Mouse (Mus musculus) gastrocnemius, postnatal 4 days (tissue): ENCODE data around the gene Tpr. TPM values are rescaled to one million over a fixed set of nuclear protein-coding genes. Genes with fewer than 3 reads are reported as not detected.

Source experiments
- DNase-seq, 2 experiments: peaks; one replicate each; pipeline ENCODE4 v3.0.0; 2021 to 2022; ENCODE audit warnings: low spot score in 2 of 2, mixed read lengths in 2 of 2
- total RNA-seq, 2 experiments: library from RNA; stranded (reverse); gene quantifications; 2 replicates each; pipeline ENCODE4 v1.2.3; 2021

The Tpr gene
- total RNA-seq, 2 experiments from 2014 or later = 124 to 130 TPM

DNA sequence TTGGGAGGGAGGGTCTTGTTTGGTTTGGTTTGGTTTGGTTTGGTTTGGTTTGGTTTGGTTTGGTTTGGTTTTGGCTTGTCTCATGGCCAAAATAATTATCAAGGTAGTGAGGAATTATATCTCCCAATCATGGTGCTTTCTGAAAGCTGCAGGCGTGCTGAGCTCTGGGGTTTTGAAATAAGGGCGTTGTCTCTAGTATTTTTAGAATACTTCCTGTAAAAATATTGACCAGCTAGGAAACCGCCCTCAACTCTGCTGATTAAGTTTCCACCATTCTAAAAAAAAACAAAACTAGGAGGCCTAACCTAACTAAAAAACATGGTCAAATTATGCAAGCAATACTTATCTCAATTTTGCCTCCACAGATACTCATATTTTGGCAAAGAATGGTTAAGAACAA is 67.0 kb downstream of the Tpr start:
- DNase-seq = no peak

DNA sequence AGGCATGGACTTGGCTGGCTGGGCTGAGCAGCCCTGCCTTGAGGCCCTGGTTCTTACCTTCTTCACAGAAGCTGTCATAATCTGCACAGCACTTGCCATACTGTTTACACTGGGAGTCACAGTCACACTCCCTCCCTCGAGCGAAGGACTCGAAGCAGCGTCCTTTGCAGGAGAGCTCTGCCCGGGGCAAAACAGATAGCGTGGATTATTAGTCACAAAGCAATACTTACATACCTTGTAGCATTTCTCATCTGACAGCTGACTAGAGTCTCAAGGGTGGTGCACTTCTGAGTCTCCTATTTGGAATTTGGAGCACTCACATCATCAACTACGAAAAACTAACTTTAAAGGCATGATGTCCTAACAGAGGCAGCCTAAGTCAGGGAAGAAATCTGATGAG is 68.0 kb downstream of the Tpr start:
- no peak for DNase-seq

DNA sequence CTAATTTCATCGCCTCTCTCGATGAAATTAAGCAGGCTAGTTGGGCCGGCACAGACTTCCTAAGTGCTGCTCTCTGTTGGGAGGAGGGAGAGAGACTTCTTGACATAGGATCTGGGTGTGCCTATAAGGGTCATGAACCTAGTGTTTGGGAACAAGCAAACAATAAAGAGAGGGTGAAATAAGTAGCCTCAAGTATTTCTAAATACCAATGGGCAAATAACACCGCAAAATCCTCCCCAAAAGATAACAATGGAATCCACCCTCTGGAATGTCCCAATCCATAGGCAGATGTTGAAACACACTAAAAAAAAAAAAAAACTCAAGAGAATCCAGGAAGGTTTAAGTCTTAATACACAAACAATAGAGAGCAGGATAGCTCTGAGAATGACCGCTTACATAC is 70.4 kb downstream of the Tpr start:
- no peak for DNase-seq

DNA sequence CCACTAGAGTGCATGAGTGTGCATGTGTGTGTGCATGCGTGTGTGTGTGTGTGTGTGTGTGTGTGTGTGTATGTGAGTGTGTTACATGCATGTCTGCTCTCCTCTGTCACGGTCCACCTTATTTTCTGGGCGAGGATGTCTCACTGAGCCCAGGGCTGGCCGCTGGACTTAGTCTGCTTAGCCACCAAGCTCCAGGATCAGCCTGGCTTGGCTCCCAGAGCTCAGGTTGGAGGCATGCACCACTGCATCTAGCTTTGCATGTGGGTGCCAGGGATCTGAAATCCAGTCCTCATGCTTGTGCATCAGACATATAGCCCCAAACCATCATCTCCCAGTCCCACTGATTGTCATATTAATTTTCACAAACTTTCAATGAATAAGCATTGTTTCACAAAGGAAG is 71.1 kb downstream of the Tpr start:
- DNase-seq = no peak

DNA sequence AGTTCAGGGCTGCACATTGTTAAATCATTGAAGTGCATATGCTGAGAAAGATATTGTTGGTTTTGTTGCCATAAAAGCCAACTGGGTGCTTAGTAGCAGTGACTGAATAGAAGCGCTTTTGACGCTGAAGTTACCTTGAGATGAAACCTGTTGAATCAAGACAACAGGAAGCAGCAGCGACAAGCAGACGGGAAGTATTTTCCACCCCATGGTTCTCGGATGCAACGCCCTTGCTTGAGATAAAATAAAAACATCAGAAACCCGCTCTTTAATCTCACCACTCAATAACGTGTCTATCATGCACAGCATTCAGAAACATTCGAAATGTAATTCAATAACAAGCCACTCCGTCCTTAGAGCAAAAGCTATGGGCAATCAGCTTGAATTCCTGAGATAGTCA is 72.7 kb downstream of the Tpr start:
- DNase-seq = no peak

DNA sequence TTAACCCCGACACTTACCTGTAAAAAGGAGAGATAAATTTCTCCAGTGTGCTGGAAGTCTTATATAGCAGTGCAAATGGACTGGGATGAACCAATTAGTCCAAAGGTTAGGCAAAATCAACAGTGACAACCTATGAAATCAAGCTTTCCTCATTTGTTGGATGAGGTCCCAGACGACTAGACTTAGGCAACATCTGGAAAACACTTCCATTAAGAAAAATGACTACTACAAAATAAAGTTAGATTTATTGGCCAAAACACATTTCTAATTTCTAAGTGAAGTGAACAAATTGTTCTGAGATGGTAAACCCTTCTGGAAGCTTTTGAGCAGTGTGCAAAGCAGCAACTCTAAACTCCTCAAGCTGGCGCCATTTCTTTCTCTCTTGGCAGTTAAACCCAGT is 73.5 kb downstream of the Tpr start, which contains the start of gene Prg4:
Gene Prg4, minus strand, starts transcription at position 34 of the 400 bp plus-strand sequence.
- no peak for DNase-seq

DNA sequence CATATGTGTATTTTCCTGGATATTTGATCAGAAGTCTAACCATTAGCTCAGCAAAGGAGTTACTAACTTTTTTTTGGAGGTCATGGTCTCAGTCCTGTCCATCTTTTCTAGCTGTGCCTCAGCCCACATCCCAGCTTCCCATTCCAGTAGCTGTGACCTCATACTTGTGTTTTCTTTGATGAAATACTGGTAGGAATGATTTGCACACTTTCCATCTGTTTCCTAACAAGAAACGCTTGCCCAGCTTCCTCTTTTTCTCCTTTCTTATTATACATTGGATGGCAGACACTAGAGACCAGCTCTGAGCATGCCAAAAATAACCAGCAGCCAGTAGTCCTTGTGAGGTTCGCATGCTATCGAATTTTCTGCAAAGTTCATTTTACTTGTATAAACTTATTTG is 77.4 kb downstream of the Tpr start:
- DNase-seq = no peak

DNA sequence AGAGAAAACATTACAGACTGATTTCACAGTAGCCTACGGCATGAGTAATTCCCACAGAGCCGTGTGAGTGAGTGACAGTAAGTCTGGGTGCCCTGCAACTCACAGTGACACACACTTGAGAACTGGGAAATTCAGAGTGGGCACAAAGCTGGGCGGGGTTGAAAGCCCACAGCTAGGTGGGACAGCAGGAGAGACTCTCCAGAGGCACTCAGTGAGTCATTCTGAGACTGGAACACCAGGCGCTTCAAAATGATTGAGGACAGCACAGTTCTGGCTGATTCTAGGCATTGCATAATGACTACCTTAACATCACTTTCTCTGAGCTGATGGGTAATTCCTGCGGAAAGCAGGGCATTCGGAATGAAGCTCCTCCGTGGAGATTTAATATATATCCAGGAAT is 79.9 kb downstream of the Tpr start:
- DNase-seq = no peak

DNA sequence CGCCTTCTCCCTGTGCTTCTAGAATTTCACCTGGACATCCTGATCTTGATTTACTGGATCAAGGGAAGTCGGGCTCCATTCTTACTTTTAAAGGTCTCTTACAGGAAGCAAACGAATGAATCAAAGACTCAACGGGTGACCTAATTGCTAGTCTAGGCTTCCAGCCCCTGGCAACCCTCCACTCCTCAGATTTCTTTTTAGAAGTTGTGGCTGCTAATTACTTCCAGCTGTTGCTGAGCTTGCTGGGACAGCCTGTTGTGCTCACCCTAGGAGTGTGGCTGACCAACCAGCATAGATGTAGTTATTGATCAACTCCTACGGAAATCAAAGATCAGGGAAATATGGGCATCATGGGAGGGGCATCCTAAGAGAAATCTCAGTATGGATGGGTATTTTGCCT is 88.0 kb downstream of the Tpr start:
- DNase-seq = peak in 1 of 2 experiments; percentile 69

DNA sequence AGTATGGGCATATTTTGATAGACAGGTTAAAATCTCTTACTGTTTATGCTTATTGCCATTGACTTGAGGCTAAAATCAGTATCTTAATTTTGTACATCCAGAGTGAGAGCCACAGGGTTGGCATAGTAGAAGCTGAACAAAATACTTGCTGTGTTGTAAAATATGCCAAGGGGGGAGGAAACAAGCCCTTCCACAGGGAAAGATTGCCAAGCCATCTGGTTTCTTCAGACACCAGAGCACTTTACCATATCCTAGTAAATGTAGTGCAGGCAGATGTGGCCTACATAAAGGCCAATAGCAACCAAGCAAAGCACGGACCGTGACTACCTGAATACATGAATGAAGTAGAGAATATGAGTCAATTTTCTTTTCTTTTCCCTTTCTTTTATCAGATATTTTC is 96.5 kb downstream of the Tpr start:
- no peak for DNase-seq

DNA sequence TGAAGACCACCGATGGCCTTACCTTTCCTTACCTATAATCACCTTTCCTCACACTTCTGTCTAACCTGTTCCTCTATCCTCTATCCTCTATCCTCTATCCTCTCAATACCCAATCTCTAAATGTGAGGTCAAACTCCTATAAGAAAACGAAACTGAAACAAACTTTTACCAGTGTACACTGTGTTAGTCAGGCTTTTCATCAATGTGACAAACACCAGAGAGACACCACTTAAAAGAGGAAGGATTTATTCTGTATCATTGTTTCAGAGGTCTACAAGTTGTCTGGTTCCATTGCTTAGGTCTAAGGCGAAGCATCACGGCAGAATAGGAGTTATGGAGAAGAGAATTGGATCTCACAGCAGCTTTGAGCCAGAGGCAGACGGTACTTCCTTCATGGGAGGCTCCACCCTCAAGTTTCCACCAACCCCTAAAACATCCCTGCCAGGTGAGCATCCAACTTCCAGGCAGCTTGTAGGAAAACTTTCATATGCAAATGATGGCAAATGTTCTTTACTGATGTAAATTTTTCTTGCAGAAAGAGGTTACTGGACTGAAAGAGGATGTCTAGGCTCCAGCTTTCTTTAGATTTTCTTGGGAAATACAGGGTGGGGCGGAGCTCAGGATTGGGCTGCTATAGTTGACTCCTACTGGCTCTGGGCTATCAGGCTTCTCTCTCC is 104.1 kb downstream of the Tpr start:
- DNase-seq = no peak

DNA sequence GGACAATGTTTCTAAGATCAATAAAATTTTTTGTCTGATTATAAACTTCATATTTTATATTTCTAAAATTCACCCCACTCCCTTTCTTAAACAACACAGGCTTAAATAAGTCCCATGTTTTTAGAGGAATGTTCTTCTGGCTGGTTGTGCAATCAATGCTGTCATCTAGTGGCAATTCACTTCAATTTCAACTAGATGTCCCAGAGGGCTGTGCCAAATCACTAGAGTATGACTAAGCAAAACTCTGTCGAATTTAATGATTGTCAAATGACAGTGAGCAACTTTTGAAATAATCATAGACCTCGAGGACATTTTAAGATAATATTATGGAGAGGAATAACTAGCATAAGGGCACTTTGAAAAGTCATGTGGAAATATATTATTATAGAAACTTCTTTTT is 105.1 kb downstream of the Tpr start:
- no peak for DNase-seq

DNA sequence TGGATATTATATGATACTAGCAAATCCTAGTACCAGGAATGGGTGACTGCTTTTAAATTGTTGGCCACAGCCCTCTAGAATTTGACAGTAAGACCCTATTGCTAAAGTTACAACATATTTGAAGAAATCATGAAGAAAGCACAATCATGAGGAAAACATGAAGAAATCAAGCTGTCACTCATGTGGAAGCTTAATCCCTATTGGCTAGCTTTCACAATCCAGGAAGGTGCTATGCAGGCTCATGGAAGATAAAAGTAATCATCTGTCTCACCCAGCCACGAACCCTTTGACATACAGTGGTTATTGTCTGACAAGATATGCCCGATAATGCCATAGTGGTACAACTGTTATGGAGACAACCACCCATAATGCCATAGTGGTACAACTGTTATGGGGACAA is 105.5 kb downstream of the Tpr start:
- no peak for DNase-seq

Other genes with a start within 250 kb of the Tpr start
- under 1 TPM; 0.21 to 0.64 TPM for gene Pdc, start 73.4 kb upstream of the Tpr start, total RNA-seq
- gene Odr4, start 242 bp downstream of the Tpr start, total RNA-seq = 10 to 100 TPM; 26.0 to 26.5 TPM
- gene Prg4, start 73.3 kb downstream of the Tpr start, total RNA-seq = 1 to 10 TPM in 1 of 2 experiments, under 1 TPM in 1; 0.73 to 1.6 TPM